Comparison of ENCODE assay signal across 34 mouse cellular contexts in genomic region chr11:103686706-103687105, GRCm38 (mm10). TPM values are rescaled to one million over a fixed set of nuclear protein-coding genes. Genes with fewer than 3 reads are reported as not detected.
A peak's percentile ranks its signal among the peaks of the same experiment; 100 is the strongest.
DNase-seq lines count a peak whose midpoint lies in the region; ATAC-seq and TF ChIP-seq lines count a peak whose summit lies in the region.
"Had no signal": no experiment of that assay in that cellular context is flagged by ENCODE, and none has a peak within 500 bp of the region (broad histone marks: within the 10 kb centered on the region; RNA-seq: fewer than 3 reads in every experiment).

No protein-coding gene starts in this region.

- 70% methylated on average over 6 of the region's 6 CpGs for WGBS in heart, embryonic 10.5 days
- WGBS in kidney, postnatal 0 days = 65% methylated on average over 6 of the region's 6 CpGs
- 59% methylated on average over 6 of the region's 6 CpGs for WGBS in embryonic facial prominence, embryonic 14.5 days

- TF ChIP-seq CTCF in kidney, postnatal 0 days (IDR thresholded peaks at IDR 0.05; ENCODE audit: low read depth) = no peak

- ATAC-seq in kidney, postnatal 0 days (replicated peaks; ENCODE audit: low FRiP score, low read depth) = no peak
- ATAC-seq in embryonic facial prominence, embryonic 14.5 days (ENCODE audit: low read depth) = 0 out of 2 replicates have a peak, but pooled peaks have one; percentile 9
- ATAC-seq: forebrain, embryonic 16.5 days; intestine, embryonic 15.5 days; liver, embryonic 12.5 days had no signal

- no peaks in the 10 kb centered on the region for H3K9me3 ChIP-seq in heart, embryonic 10.5 days
- no peaks in the 10 kb centered on the region for H3K9me3 ChIP-seq in kidney, postnatal 0 days (replicated peaks; ENCODE audit: low read length)
- H3K9me3 ChIP-seq in embryonic facial prominence, embryonic 14.5 days (ENCODE audit: control insufficient read depth, low read length) = no peaks in the 10 kb centered on the region
- H3K9me3 ChIP-seq: forebrain, embryonic 10.5 days; hindbrain, embryonic 15.5 days; intestine, embryonic 15.5 days; limb, embryonic 13.5 days; liver, embryonic 12.5 days; neural tube, embryonic 13.5 days had no signal

- intact Hi-C loops in heart, postnatal 14 days (cut with DNase I) = no loop called here

- no peak overlapping the region for H3K4me3 ChIP-seq in heart, embryonic 10.5 days
- H3K4me3 ChIP-seq in kidney, postnatal 0 days (replicated peaks; ENCODE audit: low read depth, low read length) = no peak overlapping the region
- H3K4me3 ChIP-seq in embryonic facial prominence, embryonic 14.5 days (ENCODE audit: low read depth, low read length) = no peak overlapping the region
- H3K4me3 ChIP-seq: forebrain, embryonic 10.5 days; hindbrain, embryonic 15.5 days; intestine, embryonic 15.5 days; layer of hippocampus, adult 2 months; limb, embryonic 13.5 days; liver, embryonic 12.5 days; neural tube, embryonic 13.5 days had no signal

- H3K4me2 ChIP-seq in kidney, postnatal 0 days (ENCODE audit: low read length) = no peak overlapping the region
- no peak overlapping the region for H3K4me2 ChIP-seq in embryonic facial prominence, embryonic 14.5 days (ENCODE audit: low read depth, low read length)
- H3K4me2 ChIP-seq: heart, embryonic 11.5 days; hindbrain, embryonic 15.5 days; intestine, embryonic 15.5 days; limb, embryonic 13.5 days; liver, embryonic 12.5 days; neural tube, embryonic 13.5 days had no signal

- H3K36me3 ChIP-seq in heart, embryonic 10.5 days = peaks cover 58% of the 10 kb centered on the region
- peaks cover 58% of the 10 kb centered on the region for H3K36me3 ChIP-seq in kidney, postnatal 0 days (ENCODE audit: insufficient read depth, low read length)
- peaks cover 75% of the 10 kb centered on the region for H3K36me3 ChIP-seq in embryonic facial prominence, embryonic 14.5 days (ENCODE audit: control insufficient read depth, insufficient read depth, low read length)

- no peaks in the 10 kb centered on the region for H3K27me3 ChIP-seq in heart, embryonic 10.5 days (ENCODE audit: insufficient read depth, poor library complexity, severe bottlenecking)
- no peaks in the 10 kb centered on the region for H3K27me3 ChIP-seq in kidney, postnatal 0 days (ENCODE audit: insufficient read depth, low read length)
- H3K27me3 ChIP-seq in embryonic facial prominence, embryonic 14.5 days (replicated peaks; ENCODE audit: control insufficient read depth, insufficient read depth, low read length) = no peaks in the 10 kb centered on the region
- H3K27me3 ChIP-seq: hindbrain, embryonic 15.5 days; intestine, embryonic 15.5 days; limb, embryonic 13.5 days; liver, embryonic 12.5 days; neural tube, embryonic 13.5 days had no signal

- peak overlapping the region; percentile 2; the same call in 1 of the 2 replicates for H3K27ac ChIP-seq in heart, embryonic 10.5 days
- H3K27ac ChIP-seq in kidney, postnatal 0 days = peak overlapping the region; percentile 31; the same call in 1 of the 2 replicates
- no peak overlapping the region for H3K27ac ChIP-seq in embryonic facial prominence, embryonic 14.5 days (replicated peaks; ENCODE audit: low read depth, low read length)
- H3K27ac ChIP-seq: forebrain, embryonic 10.5 days; hindbrain, embryonic 15.5 days; intestine, embryonic 15.5 days; limb, embryonic 13.5 days; liver, embryonic 12.5 days; neural tube, embryonic 13.5 days had no signal

- H3K4me1 ChIP-seq in heart, embryonic 10.5 days = peaks cover 71% of the 10 kb centered on the region
- peaks cover 4% of the 10 kb centered on the region; the same call in 1 of the 2 replicates for H3K4me1 ChIP-seq in kidney, postnatal 0 days (replicated peaks; ENCODE audit: insufficient read depth, low read length)
- no peaks in the 10 kb centered on the region for H3K4me1 ChIP-seq in embryonic facial prominence, embryonic 14.5 days (ENCODE audit: control insufficient read depth, insufficient read depth, low read length)
- H3K4me1 ChIP-seq: limb, embryonic 13.5 days had no signal

- DNase-seq in heart, embryonic 10.5 days (ENCODE audit: low spot score) = no peak
- no peak for DNase-seq in heart, postnatal 14 days
- DNase-seq in kidney, postnatal 0 days (ENCODE audit: low spot score) = no peak
- DNase-seq in kidney, adult 18-20 months = no peak
- DNase-seq in embryonic facial prominence, embryonic 14.5 days (ENCODE audit: low spot score) = no peak
- peak; percentile 42 for DNase-seq in skeletal muscle tissue, adult 2 months (ENCODE audit: low read depth, low spot score)
- no peak for DNase-seq in spleen, postnatal 10 days (ENCODE audit: low spot score in 2 of 2)
- no peak for DNase-seq in urinary bladder, adult 18-20 months (ENCODE audit: low spot score in 2 of 2)
- DNase-seq: adrenal gland, adult 2 months; B cell, adult 2 months; cerebellum, adult 8-10 months; cerebellum, postnatal 36 days; heart, postnatal 4 days; kidney, postnatal 14 days; layer of hippocampus, postnatal 36 days; lung, adult 2 months; midbrain, embryonic 14.5 days; retina, postnatal 1 day; right cerebral cortex, postnatal 25 days; thymus, postnatal 36 days had no signal

- H3K9ac ChIP-seq in kidney, postnatal 0 days (ENCODE audit: low read depth, low read length) = no peak overlapping the region
- no peak overlapping the region for H3K9ac ChIP-seq in embryonic facial prominence, embryonic 14.5 days (ENCODE audit: low read depth, low read length)
- H3K9ac ChIP-seq: hindbrain, embryonic 15.5 days; intestine, embryonic 15.5 days; limb, embryonic 13.5 days; liver, embryonic 12.5 days; neural tube, embryonic 13.5 days had no signal

RNA-seq across cellular contexts. Expression of gene Gosr2, which starts 11.0 kb away (rescaled TPM):
- 80.1 and 86.4 TPM in 2 replicates for polyA plus RNA-seq in heart, embryonic 10.5 days (2016; fragmentation: Nextera tagmentation; extraction: Ambion mirVana)
- 10 to 100 TPM; 41.2 to 43.1 TPM for total RNA-seq in heart, postnatal 14 days (2021)
- polyA plus RNA-seq in kidney, postnatal 0 days (2015; fragmentation: Nextera tagmentation; extraction: Ambion mirVana) = 87.0 and 95.2 TPM in 2 replicates
- 93.7 and 106 TPM in 2 replicates for polyA plus RNA-seq in embryonic facial prominence, embryonic 14.5 days (2014; fragmentation: Nextera tagmentation; extraction: Ambion mirVana)

RNA-seq across cellular contexts. Expression of gene Rprml, which starts 37.3 kb away (rescaled TPM):
- polyA plus RNA-seq in heart, embryonic 10.5 days (2016; fragmentation: Nextera tagmentation; extraction: Ambion mirVana) = 0.48 TPM in 1 of 2 replicates, not detected in the other
- not detected for total RNA-seq in heart, postnatal 14 days (2021)
- polyA plus RNA-seq in kidney, postnatal 0 days (2015; fragmentation: Nextera tagmentation; extraction: Ambion mirVana) = 0.14 TPM in 1 of 2 replicates, not detected in the other
- polyA plus RNA-seq in embryonic facial prominence, embryonic 14.5 days (2014; fragmentation: Nextera tagmentation; extraction: Ambion mirVana) = not detected in 2 replicates
- total RNA-seq: heart, postnatal 4 days; megakaryocyte-erythroid progenitor cell, adult 5-6 weeks; MEL had no signal
- polyA plus RNA-seq: forebrain, embryonic 10.5 days; liver, embryonic 12.5 days; neural tube, embryonic 13.5 days; spleen, adult 2 months; stomach, embryonic 14.5 days had no signal

RNA-seq across cellular contexts. Expression of gene Lyzl6, which starts 48.0 kb away (rescaled TPM):
- not detected in 2 replicates for polyA plus RNA-seq in heart, embryonic 10.5 days (2016; fragmentation: Nextera tagmentation; extraction: Ambion mirVana)
- total RNA-seq in heart, postnatal 14 days (2021) = not detected
- polyA plus RNA-seq in kidney, postnatal 0 days (2015; fragmentation: Nextera tagmentation; extraction: Ambion mirVana) = not detected in 2 replicates
- polyA plus RNA-seq in embryonic facial prominence, embryonic 14.5 days (2014; fragmentation: Nextera tagmentation; extraction: Ambion mirVana) = not detected in 2 replicates
- total RNA-seq: adrenal gland, adult 2 months; heart, postnatal 4 days; layer of hippocampus, adult 2 months; layer of hippocampus, postnatal 36 days; left cerebral cortex, postnatal 25 days; megakaryocyte-erythroid progenitor cell, adult 5-6 weeks; MEL had no signal
- polyA plus RNA-seq: adrenal gland, adult 2 months; forebrain, embryonic 10.5 days; forebrain, embryonic 16.5 days; heart, embryonic 11.5 days; hindbrain, embryonic 15.5 days; intestine, embryonic 15.5 days; limb, embryonic 13.5 days; liver, embryonic 12.5 days; lung, adult 2 months; midbrain, embryonic 14.5 days; neural tube, embryonic 13.5 days; spleen, adult 2 months; stomach, embryonic 14.5 days had no signal
